Mouse (Mus musculus) neural tube, embryonic 12.5 days (tissue): ENCODE measurements around the gene Eif3m. TPM values are rescaled to one million over a fixed set of nuclear protein-coding genes. Genes with fewer than 3 reads are reported as not detected.

Source experiments
- ATAC-seq: fragments of 200-750 bp; cut with Nextera tagmentation; 2 replicates; pipeline ENCODE4 v1.8.0; 2017; ENCODE audit warnings: low read depth, mild to moderate bottlenecking, moderate TSS enrichment, moderate library complexity; ENCODE audit not compliant: low FRiP score
- H3K27ac ChIP-seq: fragments of 300-500 bp; sonication (generic); 2 replicates; pipeline ENCODE4 v1.5.1; 2016
- H3K27me3 ChIP-seq: fragments of 300-500 bp; sonication (generic); replicated peaks from 2 replicates; pipeline ENCODE4 v1.6.1; 2016; ENCODE audit warnings: mild to moderate bottlenecking
- H3K36me3 ChIP-seq: fragments of 300-500 bp; sonication (generic); 2 replicates; pipeline ENCODE4 v1.6.1; 2016; ENCODE audit warnings: mild to moderate bottlenecking
- H3K4me1 ChIP-seq: fragments of 300-500 bp; sonication (generic); 2 replicates; pipeline ENCODE4 v1.6.1; 2016
- H3K4me2 ChIP-seq: fragments of 300-500 bp; sonication (generic); replicated peaks from 2 replicates; pipeline ENCODE4 v1.6.1; 2016; ENCODE audit warnings: mild to moderate bottlenecking
- H3K4me3 ChIP-seq: fragments of 300-500 bp; sonication (generic); 2 replicates; pipeline ENCODE4 v1.5.1; 2016
- H3K9ac ChIP-seq: fragments of 300-500 bp; sonication (generic); 2 replicates; pipeline ENCODE4 v1.6.1; 2016; ENCODE audit warnings: mild to moderate bottlenecking
- H3K9me3 ChIP-seq: fragments of 300-500 bp; sonication (generic); 2 replicates; pipeline ENCODE4 v1.6.1; 2016; ENCODE audit warnings: mild to moderate bottlenecking
- WGBS: fragments of 180-500 bp; shearing (Covaris S2); methylation state at CpG from one replicate; pipeline ENCODE4 v1.1.7; 2016; 5-methylcytosine and 5-hydroxymethylcytosine counted together
- polyA plus RNA-seq: library from polyadenylated mRNA; unstranded; fragments of >200 nt; fragmentation: Nextera tagmentation; extraction: Ambion mirVana; gene quantifications from 2 replicates; pipeline ENCODE4 v1.2.1, GENCODE M21; 2016

The Eif3m gene
- 226 and 232 TPM in 2 replicates for polyA plus RNA-seq

DNA sequence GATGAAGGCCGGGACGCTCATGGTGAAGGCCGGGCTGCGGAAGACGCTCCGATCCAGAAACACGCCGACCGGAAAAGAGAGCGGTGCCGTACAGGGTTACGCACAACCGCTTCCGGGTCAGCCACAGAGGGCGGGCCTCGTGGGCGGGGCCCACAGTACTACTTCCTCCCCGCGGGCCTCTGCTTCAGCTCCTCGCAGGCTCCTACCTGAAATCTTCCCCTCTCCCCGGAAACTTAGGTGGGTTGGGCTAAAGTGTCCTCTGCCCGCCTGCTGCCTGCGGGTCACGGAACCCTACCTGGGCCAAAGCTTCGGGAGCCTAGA, at the start of gene Eif3m:
Gene Eif3m, minus strand, starts transcription at position 114 of the 321 bp plus-strand sequence.
- Histone ChIP-seq H3K4me3 (peak within 1 kb of the TSS; percentile 92), H3K4me2 (peak within 1 kb of the TSS; percentile 86), H3K27ac (no peak within 1 kb of the TSS), H3K9ac (peak within 1 kb of the TSS; percentile 83), H3K9me3 (no peaks in the 10 kb centered on the region), H3K36me3 (peaks cover 20% of the 10 kb centered on the region), H3K4me1 (peaks cover 12% of the 10 kb centered on the region), H3K27me3 (no peaks in the 10 kb centered on the region)
- ATAC-seq = peak; percentile 100
- under 1% methylated on average over 25 of the region's 25 CpGs for WGBS

DNA sequence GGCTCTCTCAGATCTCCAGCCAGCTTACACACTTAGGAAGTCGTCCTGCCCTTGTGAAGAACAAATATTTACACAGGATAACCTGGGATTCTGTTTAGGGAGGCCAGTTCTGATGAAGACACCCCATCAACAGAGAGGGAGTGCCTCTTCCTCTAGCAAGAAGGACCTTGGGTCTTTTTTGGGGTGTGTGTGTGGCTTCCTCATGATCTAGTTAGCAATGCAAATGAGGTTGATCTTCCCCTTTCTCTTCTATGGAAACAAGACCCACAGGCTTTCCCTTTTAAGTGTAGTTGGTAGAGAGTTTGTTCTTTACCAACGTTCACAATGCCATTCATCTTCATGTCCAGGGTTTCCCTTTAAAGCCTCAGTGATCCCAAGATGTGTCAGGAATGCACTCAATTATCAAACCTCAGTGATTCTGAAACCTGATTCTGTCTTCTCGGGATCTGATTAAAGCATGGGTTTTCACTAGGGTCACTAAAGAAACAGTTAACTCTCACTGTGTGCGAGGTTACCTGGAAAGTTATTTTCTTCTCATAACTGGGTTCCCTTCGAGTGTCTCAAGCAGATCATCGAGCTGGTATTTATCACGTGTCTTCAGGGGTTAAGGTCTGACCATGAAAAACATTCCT, 46.0 kb upstream of the Eif3m start:
- Histone ChIP-seq H3K4me1 (no peaks in the 10 kb centered on the region), H3K4me3 (no peak overlapping the region), H3K27ac (no peak overlapping the region), H3K4me2 (no peak overlapping the region), H3K36me3 (no peaks in the 10 kb centered on the region), H3K9ac (no peak overlapping the region), H3K27me3 (no peaks in the 10 kb centered on the region), H3K9me3 (no peaks in the 10 kb centered on the region)
- no peak for ATAC-seq
- 61% methylated on average over 7 of the region's 7 CpGs for WGBS

DNA sequence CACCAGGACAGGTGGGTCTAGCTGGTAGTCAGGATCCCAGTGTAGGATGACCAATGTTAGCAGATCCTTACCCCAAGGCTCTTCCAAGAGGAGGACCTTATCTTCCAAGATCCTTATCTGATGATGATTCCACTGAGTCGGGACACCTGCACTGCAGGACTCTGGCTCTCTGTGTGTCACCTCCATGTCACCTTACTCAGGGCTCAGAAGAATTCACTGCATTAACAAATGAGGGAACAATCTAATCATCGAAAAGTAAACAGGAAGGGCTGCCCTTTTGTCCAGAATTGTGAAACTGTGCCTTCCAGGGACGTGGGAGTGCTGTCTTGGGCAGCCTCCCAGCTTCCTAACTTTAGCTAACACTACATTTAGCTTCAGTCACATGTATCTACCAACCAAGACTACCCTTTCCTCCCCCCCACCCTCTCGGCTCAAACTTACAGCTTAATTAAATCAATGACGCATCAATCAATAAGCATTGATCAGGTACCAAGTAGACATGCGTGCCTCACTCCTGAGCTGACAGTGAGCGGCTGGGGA, 41.8 kb upstream of the Eif3m start:
- Histone ChIP-seq H3K27me3 (no peaks in the 10 kb centered on the region), H3K36me3 (no peaks in the 10 kb centered on the region), H3K4me2 (no peak overlapping the region), H3K27ac (no peak overlapping the region), H3K4me3 (no peak overlapping the region), H3K9ac (no peak overlapping the region), H3K9me3 (no peaks in the 10 kb centered on the region), H3K4me1 (no peaks in the 10 kb centered on the region)
- ATAC-seq = no peak
- 85% methylated on average over 7 of the region's 7 CpGs for WGBS

DNA sequence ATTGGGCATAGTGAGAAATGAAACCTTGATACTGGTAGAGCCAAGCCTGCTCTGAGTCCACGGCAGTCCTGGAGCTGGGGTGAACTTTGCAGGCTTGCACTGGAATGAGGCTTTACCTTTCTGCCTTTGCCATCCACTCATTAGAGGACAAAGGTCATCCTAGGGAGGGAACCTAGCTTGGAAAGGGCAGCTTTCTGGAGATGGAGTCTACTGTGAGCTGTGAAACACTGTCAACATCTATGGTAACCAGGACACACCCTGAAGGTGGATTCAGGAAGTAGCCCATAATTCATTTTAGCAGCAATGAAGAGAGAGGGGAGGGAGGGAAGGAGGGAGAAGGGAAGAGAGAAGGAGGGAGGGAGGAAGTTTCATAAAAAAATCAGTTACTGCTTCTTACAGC, 38.6 kb upstream of the Eif3m start:
- no peak for ATAC-seq
- Histone ChIP-seq H3K27me3 (no peaks in the 10 kb centered on the region), H3K9me3 (no peaks in the 10 kb centered on the region), H3K36me3 (no peaks in the 10 kb centered on the region), H3K4me1 (no peaks in the 10 kb centered on the region), H3K9ac (no peak overlapping the region), H3K27ac (no peak overlapping the region), H3K4me3 (no peak overlapping the region), H3K4me2 (no peak overlapping the region)
- WGBS = 85% methylated on average over 1 of the region's 1 CpGs

DNA sequence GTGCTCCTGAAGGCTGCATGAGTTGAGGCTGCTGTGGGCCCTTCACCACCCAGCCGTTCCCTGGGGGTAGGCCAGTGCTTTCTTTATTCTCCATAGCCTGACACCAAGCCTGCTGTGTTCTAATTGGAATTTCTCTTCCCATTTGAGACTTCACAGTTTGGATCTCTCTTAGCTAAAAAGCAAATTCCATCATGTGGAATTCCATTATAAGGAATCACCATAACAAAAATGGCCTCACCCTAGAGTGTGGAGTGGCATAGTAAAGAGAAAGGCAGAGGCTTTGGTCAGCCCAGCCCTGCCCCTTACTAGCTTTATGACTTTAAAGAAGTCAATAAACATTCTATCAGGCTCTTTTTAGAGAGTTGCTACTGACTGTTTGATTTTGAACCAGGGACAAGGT, 31.4 kb upstream of the Eif3m start:
- ATAC-seq = no peak
- 57% methylated on average over 1 of the region's 1 CpGs for WGBS

DNA sequence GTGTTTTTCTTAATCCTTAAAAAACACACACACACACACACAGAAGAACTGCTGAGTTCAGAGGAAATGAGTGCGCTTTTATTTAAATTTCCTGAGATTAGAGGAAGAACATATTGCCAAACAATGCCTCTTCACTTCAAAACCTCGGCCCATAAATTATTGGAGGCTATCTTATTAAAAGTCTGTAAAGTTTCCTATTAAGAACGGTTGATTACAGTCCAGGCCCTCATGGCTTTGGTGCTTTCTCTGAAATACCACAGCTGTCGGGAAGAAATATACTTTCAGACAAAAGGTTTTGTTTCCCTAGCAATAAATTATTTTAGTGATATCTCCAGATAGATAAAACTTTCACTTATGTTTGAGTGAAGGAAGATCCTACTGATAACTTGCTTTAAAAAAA, 26.3 kb upstream of the Eif3m start:
- Histone ChIP-seq H3K9ac (no peak overlapping the region), H3K9me3 (no peaks in the 10 kb centered on the region), H3K4me3 (no peak overlapping the region), H3K36me3 (no peaks in the 10 kb centered on the region), H3K27ac (no peak overlapping the region), H3K4me1 (no peaks in the 10 kb centered on the region), H3K4me2 (no peak overlapping the region), H3K27me3 (no peaks in the 10 kb centered on the region)
- no peak for ATAC-seq
- WGBS = 39% methylated on average over 4 of the region's 4 CpGs

More for the DNA sequence above, 31.4 kb upstream of the Eif3m start:
- Histone ChIP-seq H3K27me3 (no peaks in the 10 kb centered on the region), H3K4me1 (no peaks in the 10 kb centered on the region), H3K9ac (no peak overlapping the region), H3K4me3 (no peak overlapping the region), H3K9me3 (no peaks in the 10 kb centered on the region), H3K27ac (no peak overlapping the region), H3K36me3 (no peaks in the 10 kb centered on the region), H3K4me2 (no peak overlapping the region)

DNA sequence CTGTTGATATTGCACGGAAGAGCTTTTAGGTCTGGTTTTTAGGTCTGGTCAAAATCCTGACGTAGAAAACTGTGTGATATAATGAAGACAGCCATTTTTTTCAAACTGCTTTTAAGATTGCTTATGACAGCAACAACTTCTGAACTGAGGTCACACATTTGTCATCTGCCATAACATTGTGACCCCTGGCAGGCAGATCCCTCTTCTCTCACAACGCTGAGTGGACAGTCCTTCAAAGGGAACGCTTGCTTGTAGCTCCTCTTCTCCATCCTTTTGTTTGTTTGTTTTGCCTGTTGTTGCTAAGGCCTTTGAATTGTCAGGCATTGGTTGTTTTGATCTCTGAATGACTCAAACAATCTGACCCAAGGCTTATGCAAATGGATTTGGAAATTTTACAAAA, 24.0 kb upstream of the Eif3m start:
- Histone ChIP-seq H3K9me3 (no peaks in the 10 kb centered on the region), H3K4me1 (peaks cover 2% of the 10 kb centered on the region; the same call in 1 of the 2 replicates), H3K27me3 (no peaks in the 10 kb centered on the region), H3K27ac (no peak overlapping the region), H3K9ac (no peak overlapping the region), H3K4me2 (no peak overlapping the region), H3K4me3 (no peak overlapping the region), H3K36me3 (no peaks in the 10 kb centered on the region)
- WGBS = 76% methylated on average over 4 of the region's 4 CpGs
- no peak for ATAC-seq

DNA sequence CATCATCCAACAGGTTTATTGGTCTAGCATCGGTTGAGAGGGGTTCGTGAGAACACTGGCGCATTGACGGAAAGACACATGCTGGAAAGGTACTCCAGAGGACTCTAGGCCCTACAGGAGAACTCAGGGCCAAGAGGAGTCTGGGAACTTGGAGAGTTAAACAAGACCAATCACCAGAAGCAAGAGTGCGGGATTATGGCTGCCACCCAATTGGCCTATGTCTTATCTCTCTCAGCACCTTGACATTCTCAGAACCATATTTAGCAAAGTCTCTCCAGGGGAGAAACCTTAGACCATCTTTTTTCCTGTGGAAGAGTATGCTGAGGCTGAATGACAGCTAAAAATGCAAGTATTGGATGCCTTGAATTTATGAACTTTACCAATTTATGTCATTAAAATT, 22.0 kb upstream of the Eif3m start:
- WGBS = 89% methylated on average over 5 of the region's 5 CpGs
- ATAC-seq = no peak
- Histone ChIP-seq H3K27ac (no peak overlapping the region), H3K9me3 (no peaks in the 10 kb centered on the region), H3K4me1 (peaks cover 8% of the 10 kb centered on the region; the same call in 1 of the 2 replicates), H3K27me3 (no peaks in the 10 kb centered on the region), H3K4me2 (no peak overlapping the region), H3K9ac (no peak overlapping the region), H3K36me3 (no peaks in the 10 kb centered on the region), H3K4me3 (no peak overlapping the region)

DNA sequence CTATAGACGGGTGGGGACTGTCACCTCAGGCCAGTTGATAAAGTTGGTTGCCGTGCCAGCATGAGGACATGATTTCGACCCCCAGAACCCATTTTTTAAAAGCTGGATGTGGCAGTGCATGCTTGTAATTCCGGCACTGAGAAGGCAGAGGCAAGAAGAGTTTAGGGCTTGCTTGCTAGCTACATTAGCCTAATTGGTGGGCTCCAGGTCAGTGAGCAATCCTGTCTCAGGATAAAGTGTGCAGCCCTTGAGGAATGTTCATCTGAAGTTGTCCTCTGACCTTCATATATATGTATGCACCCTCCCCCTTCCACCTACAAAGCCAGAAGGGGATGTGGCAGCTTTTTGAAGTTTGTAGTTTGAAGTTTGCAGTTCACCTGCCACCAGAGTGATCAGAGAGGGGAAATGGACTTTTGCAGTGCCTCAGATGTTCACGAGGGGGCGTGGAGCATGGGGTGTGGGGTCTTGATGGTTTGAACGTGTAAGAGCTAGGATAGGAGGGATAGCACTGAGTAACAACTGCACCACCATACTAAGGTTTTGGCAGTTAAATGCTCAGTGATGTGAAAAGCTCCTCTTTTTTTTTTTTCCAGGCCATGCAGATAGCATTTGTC, 21.2 kb upstream of the Eif3m start:
- Histone ChIP-seq H3K9me3 (no peaks in the 10 kb centered on the region), H3K4me3 (no peak overlapping the region), H3K4me2 (no peak overlapping the region), H3K27ac (no peak overlapping the region), H3K27me3 (no peaks in the 10 kb centered on the region), H3K4me1 (peaks cover 8% of the 10 kb centered on the region; the same call in 1 of the 2 replicates), H3K36me3 (no peaks in the 10 kb centered on the region), H3K9ac (no peak overlapping the region)
- no peak for ATAC-seq
- 81% methylated on average over 7 of the region's 7 CpGs for WGBS

DNA sequence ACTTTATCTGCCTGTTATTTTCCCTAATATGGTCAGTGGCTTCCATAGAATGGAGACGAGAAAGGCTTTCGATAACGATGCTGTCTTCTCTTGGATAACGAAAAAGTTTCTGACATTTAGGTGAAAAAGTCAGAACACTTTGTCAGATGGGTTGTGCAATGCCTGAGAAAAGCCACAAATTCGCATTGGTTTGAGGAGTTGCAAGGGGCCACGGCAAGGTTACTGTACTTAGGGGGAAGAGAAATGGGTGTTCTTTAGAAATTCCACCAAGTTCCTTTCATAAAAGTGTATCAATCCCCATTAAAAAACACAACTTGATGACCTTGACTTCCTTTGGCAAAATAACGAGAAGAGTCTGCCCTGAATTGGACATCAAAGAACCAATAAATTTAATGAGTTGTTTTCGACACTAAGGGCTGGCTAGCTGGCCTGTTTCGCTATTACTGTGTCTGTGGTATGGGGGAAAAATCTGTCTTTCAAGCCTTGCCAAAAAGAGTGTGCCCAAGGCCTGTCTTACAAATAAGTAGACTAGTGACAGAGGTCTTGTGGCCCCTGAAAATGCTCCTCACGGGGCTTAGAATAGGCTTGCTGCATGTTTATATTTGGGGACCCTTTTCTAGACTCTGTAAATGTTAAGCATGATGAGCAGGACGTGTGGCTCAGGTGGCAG, 19.7 kb upstream of the Eif3m start:
- 61% methylated on average over 11 of the region's 11 CpGs for WGBS
- Histone ChIP-seq H3K9ac (no peak overlapping the region), H3K4me1 (peaks cover 8% of the 10 kb centered on the region; the same call in 1 of the 2 replicates), H3K9me3 (no peaks in the 10 kb centered on the region), H3K36me3 (no peaks in the 10 kb centered on the region), H3K27me3 (no peaks in the 10 kb centered on the region), H3K4me3 (no peak overlapping the region), H3K27ac (no peak overlapping the region), H3K4me2 (no peak overlapping the region)
- ATAC-seq = no peak

DNA sequence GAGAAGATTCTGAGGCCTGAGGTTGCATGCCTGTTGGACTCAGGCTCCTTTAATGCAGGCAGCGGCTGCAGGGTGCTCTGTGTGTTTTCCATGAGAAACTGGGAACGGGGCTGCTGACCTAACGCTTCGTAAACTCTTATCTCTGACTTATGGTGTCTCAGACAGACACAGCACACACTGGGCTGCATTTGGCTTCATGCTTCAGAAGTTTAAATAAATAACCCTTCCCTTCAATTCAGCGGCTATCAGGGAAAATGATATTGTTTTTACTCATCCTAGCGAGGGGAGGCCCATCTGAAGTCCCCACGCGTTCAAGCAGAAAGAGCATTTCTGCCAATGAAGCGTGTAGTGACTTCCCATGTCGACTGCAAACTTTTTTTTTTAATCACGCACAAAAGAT, 19.1 kb upstream of the Eif3m start:
- Histone ChIP-seq H3K4me2 (no peak overlapping the region; the same call in 1 of the 2 replicates), H3K27ac (no peak overlapping the region), H3K4me1 (peaks cover 8% of the 10 kb centered on the region; the same call in 1 of the 2 replicates), H3K4me3 (no peak overlapping the region), H3K9me3 (no peaks in the 10 kb centered on the region), H3K27me3 (no peaks in the 10 kb centered on the region), H3K9ac (no peak overlapping the region), H3K36me3 (no peaks in the 10 kb centered on the region)
- 38% methylated on average over 11 of the region's 11 CpGs for WGBS
- no peak for ATAC-seq

DNA sequence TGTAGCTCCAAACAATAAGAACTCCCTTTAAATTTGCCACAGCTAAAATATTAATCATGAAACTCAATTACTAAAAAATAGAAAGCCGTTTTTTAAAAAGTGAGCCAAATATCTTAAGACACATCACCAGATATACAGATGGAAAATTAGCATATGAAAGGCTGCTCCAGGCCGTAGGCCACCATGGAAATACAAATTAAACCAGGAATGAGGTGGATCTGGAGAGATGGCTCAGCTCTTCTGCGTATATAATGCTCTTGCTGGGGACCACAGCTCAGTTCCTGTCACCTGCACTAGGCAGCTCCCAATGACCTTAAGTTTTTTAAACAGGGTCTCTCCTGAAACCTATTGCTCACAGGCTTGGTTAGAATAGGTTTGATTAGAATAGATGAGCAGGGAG, 17.2 kb upstream of the Eif3m start:
- ATAC-seq = no peak

More for the DNA sequence above, 17.2 kb upstream of the Eif3m start:
- no peaks in the 10 kb centered on the region for H3K27me3 ChIP-seq
- no peak overlapping the region for H3K4me3 ChIP-seq
- H3K4me1 ChIP-seq = peaks cover 8% of the 10 kb centered on the region; the same call in 1 of the 2 replicates
- no peak overlapping the region for H3K9ac ChIP-seq
- H3K36me3 ChIP-seq = no peaks in the 10 kb centered on the region
- no peak overlapping the region for H3K27ac ChIP-seq
- H3K9me3 ChIP-seq = no peaks in the 10 kb centered on the region
- 51% methylated on average over 3 of the region's 3 CpGs for WGBS
- H3K4me2 ChIP-seq = no peak overlapping the region
